Mouse (Mus musculus): ENCODE results near the gene Prcd.

Gene Prcd

GRCm38 (mm10) chr11:116626299-116627071, 26.8 kb upstream of the Prcd start, which contains the start of gene Rhbdf2:
Gene Rhbdf2, minus strand, starts transcription at chr11:116627019.
- no peak for DNase-seq (ENCODE audit: low read depth)

- peak; percentile 80 for DNase-seq (ENCODE audit: low read depth)
These were observed 26.0 kb upstream of the Prcd start for GRCm38 (mm10) chr11:116627072-116628020.

- peak; percentile 90 for DNase-seq (ENCODE audit: low read depth)
These were observed 24.6 kb upstream of the Prcd start for GRCm38 (mm10) chr11:116628712-116629111.

- DNase-seq (ENCODE audit: low read depth): no peak
These were observed 23.9 kb upstream of the Prcd start for GRCm38 (mm10) chr11:116629472-116629871.

GRCm38 (mm10) chr11:116630171-116630965, 23.0 kb upstream of the Prcd start:
- no peak for DNase-seq (ENCODE audit: low read depth)

GRCm38 (mm10) chr11:116632962-116633361, 20.4 kb upstream of the Prcd start:
- no peak for DNase-seq (ENCODE audit: low read depth)

GRCm38 (mm10) chr11:116636607-116637006, 16.7 kb upstream of the Prcd start:
- DNase-seq (ENCODE audit: low read depth): peak; percentile 63

GRCm38 (mm10) chr11:116641168-116641567, 12.2 kb upstream of the Prcd start:
- peak; percentile 72 for DNase-seq (ENCODE audit: low read depth)

GRCm38 (mm10) chr11:116641731-116642130, 11.6 kb upstream of the Prcd start:
- no peak for DNase-seq (ENCODE audit: low read depth)

GRCm38 (mm10) chr11:116642681-116643578, 10.4 kb upstream of the Prcd start:
- peak; percentile 82 for DNase-seq (ENCODE audit: low read depth)

GRCm38 (mm10) chr11:116643579-116644224, 9.6 kb upstream of the Prcd start:
- DNase-seq (ENCODE audit: low read depth): no peak

- DNase-seq (ENCODE audit: low read depth): no peak
These were observed 8.9 kb upstream of the Prcd start for GRCm38 (mm10) chr11:116644225-116645112.

- DNase-seq (ENCODE audit: low read depth): no peak
These were observed 7.8 kb upstream of the Prcd start for GRCm38 (mm10) chr11:116645446-116646110.

GRCm38 (mm10) chr11:116646136-116646535, 7.2 kb upstream of the Prcd start:
- no peak for DNase-seq (ENCODE audit: low read depth)

GRCm38 (mm10) chr11:116646771-116647170, 6.6 kb upstream of the Prcd start:
- DNase-seq (ENCODE audit: low read depth): no peak

- DNase-seq (ENCODE audit: low read depth): no peak
These were observed 5.9 kb upstream of the Prcd start for GRCm38 (mm10) chr11:116647340-116647991.

GRCm38 (mm10) chr11:116648213-116648921, 5.0 kb upstream of the Prcd start:
- no peak for DNase-seq (ENCODE audit: low read depth)

- DNase-seq (ENCODE audit: low read depth): no peak
These were observed 4.4 kb upstream of the Prcd start for GRCm38 (mm10) chr11:116648976-116649375.

All from 416B (cell line).